Mouse (Mus musculus): ENCODE data around the gene Kcnk4. TPM values are rescaled to one million over a fixed set of nuclear protein-coding genes. Genes with fewer than 3 reads are reported as not detected.

Kcnk4 gene
- polyA plus RNA-seq, 1 experiment from 2014 or later, result 5.0 TPM

GRCm38 (mm10) chr19:6937541-6938465 is 3.5 kb upstream of the Kcnk4 start:
- no peak for DNase-seq (ENCODE audit: low spot score)

GRCm38 (mm10) chr19:6936299-6936698 is 2.0 kb upstream of the Kcnk4 start:
- peak; percentile 52 for DNase-seq (ENCODE audit: low spot score)

GRCm38 (mm10) chr19:6933436-6934194 is 700 bp downstream of the Kcnk4 start:
- no peak for DNase-seq (ENCODE audit: low spot score)

GRCm38 (mm10) chr19:6933102-6933435 is 1.2 kb downstream of the Kcnk4 start:
- DNase-seq (ENCODE audit: low spot score), result no peak

- DNase-seq (ENCODE audit: low spot score), result no peak
Observed at GRCm38 (mm10) chr19:6932018-6932417, 2.3 kb downstream of the Kcnk4 start.

- DNase-seq (ENCODE audit: low spot score), result no peak
Observed at GRCm38 (mm10) chr19:6931002-6931401, 3.3 kb downstream of the Kcnk4 start.

GRCm38 (mm10) chr19:6928080-6928479 is 6.2 kb downstream of the Kcnk4 start:
- DNase-seq (ENCODE audit: low spot score), result no peak

- DNase-seq (ENCODE audit: low spot score), result peak; percentile 31
Observed at GRCm38 (mm10) chr19:6926559-6927255, 7.6 kb downstream of the Kcnk4 start.

GRCm38 (mm10) chr19:6925611-6926329 is 8.5 kb downstream of the Kcnk4 start:
- no peak for DNase-seq (ENCODE audit: low spot score)

GRCm38 (mm10) chr19:6925307-6925573 is 9.1 kb downstream of the Kcnk4 start, which contains the start of gene Catsperz:
TSS of gene Catsperz (minus strand) at chr19:6925380.
- DNase-seq (ENCODE audit: low spot score), result no peak

- DNase-seq (ENCODE audit: low spot score), result peak; percentile 79
Observed at GRCm38 (mm10) chr19:6924461-6925306, 9.6 kb downstream of the Kcnk4 start.

GRCm38 (mm10) chr19:6922901-6923735 is 11.2 kb downstream of the Kcnk4 start:
- DNase-seq (ENCODE audit: low spot score), result no peak

GRCm38 (mm10) chr19:6921647-6922567 is 12.4 kb downstream of the Kcnk4 start, which contains the start of gene Esrra:
TSS of gene Esrra (minus strand) at chr19:6921813.
- peak; percentile 100 for DNase-seq (ENCODE audit: low spot score)

- peak; percentile 69 for DNase-seq (ENCODE audit: low spot score)
Observed at GRCm38 (mm10) chr19:6920741-6921636, 13.3 kb downstream of the Kcnk4 start.

- no peak for DNase-seq (ENCODE audit: low spot score)
Observed at GRCm38 (mm10) chr19:6919876-6920740, 14.2 kb downstream of the Kcnk4 start.

GRCm38 (mm10) chr19:6919431-6919830 is 14.9 kb downstream of the Kcnk4 start:
- DNase-seq (ENCODE audit: low spot score), result no peak
